Comparison of ENCODE assay signal across 16 mouse cellular contexts in genomic region chr6:134528396-134528795, GRCm38 (mm10). TPM values are rescaled to one million over a fixed set of nuclear protein-coding genes. Genes with fewer than 3 reads are reported as not detected.
DNase-seq lines count a peak whose midpoint lies in the region; ATAC-seq and TF ChIP-seq lines count a peak whose summit lies in the region.
"Had no signal": no experiment of that assay in that cellular context is flagged by ENCODE, and none has a peak within 500 bp of the region (broad histone marks: within the 10 kb centered on the region; RNA-seq: fewer than 3 reads in every experiment).

No protein-coding gene starts in this region.

- H3K4me2 ChIP-seq in forebrain, embryonic 11.5 days (ENCODE audit: low read depth, low read length, severe bottlenecking) = no peak overlapping the region
- H3K4me2 ChIP-seq in kidney, embryonic 16.5 days (replicated peaks; ENCODE audit: low read depth, low read length) = no peak overlapping the region
- H3K4me2 ChIP-seq in limb, embryonic 14.5 days (replicated peaks; ENCODE audit: low read depth, low read length, severe bottlenecking) = no peak overlapping the region
- H3K4me2 ChIP-seq: hindbrain, embryonic 14.5 days; lung, embryonic 14.5 days; neural tube, embryonic 13.5 days had no signal

- TF ChIP-seq CTCF in kidney, adult 2 months (conservative IDR thresholded peaks at IDR 0.05; ENCODE audit: insufficient read depth, insufficient read length, low read depth, low read length) = no peak
- no peak for TF ChIP-seq CTCF in G1E (IDR thresholded peaks at IDR 0.05; ENCODE audit: low read depth, low read length)

- WGBS in forebrain, embryonic 10.5 days = 98% methylated on average over 7 of the region's 7 CpGs
- 96% methylated on average over 7 of the region's 7 CpGs for WGBS in forebrain, embryonic 11.5 days
- WGBS in kidney, embryonic 16.5 days = 91% methylated on average over 7 of the region's 7 CpGs
- WGBS in kidney, adult 2 months = 95% methylated on average over 7 of the region's 7 CpGs
- 89% methylated on average over 7 of the region's 7 CpGs for WGBS in limb, embryonic 14.5 days

- H3K27ac ChIP-seq in forebrain, embryonic 10.5 days = 0 out of 2 replicates have a peak overlapping the region, but pooled peaks have one; percentile 11
- no peak overlapping the region for H3K27ac ChIP-seq in forebrain, embryonic 11.5 days (ENCODE audit: low read depth, low read length)
- peak overlapping the region; percentile 44; the same call in 1 of the 2 replicates for H3K27ac ChIP-seq in kidney, embryonic 16.5 days (ENCODE audit: low read length)
- H3K27ac ChIP-seq in kidney, adult 2 months (ENCODE audit: insufficient read depth, low read depth, low read length) = no peak overlapping the region
- H3K27ac ChIP-seq in limb, embryonic 14.5 days (replicated peaks; ENCODE audit: low read depth, low read length) = 0 out of 2 replicates have a peak overlapping the region, but pooled peaks have one; percentile 20
- H3K27ac ChIP-seq: neural tube, embryonic 13.5 days had no signal

- H3K9ac ChIP-seq in forebrain, embryonic 11.5 days (ENCODE audit: low read length) = no peak overlapping the region
- no peak overlapping the region for H3K9ac ChIP-seq in kidney, embryonic 16.5 days (replicated peaks; ENCODE audit: low read length)
- H3K9ac ChIP-seq in limb, embryonic 14.5 days (ENCODE audit: low read depth, low read length, severe bottlenecking) = no peak overlapping the region
- H3K9ac ChIP-seq: hindbrain, embryonic 14.5 days; lung, embryonic 14.5 days; neural tube, embryonic 13.5 days had no signal

- no peaks in the 10 kb centered on the region for H3K27me3 ChIP-seq in forebrain, embryonic 10.5 days (ENCODE audit: poor library complexity, severe bottlenecking)
- H3K27me3 ChIP-seq in forebrain, embryonic 11.5 days (ENCODE audit: control insufficient read depth, insufficient read depth, low read length) = no peaks in the 10 kb centered on the region
- no peaks in the 10 kb centered on the region for H3K27me3 ChIP-seq in kidney, embryonic 16.5 days (ENCODE audit: insufficient read depth, low read length)
- no peaks in the 10 kb centered on the region for H3K27me3 ChIP-seq in kidney, adult 2 months (replicated peaks; ENCODE audit: control insufficient read depth, insufficient read depth, low read length)
- no peaks in the 10 kb centered on the region for H3K27me3 ChIP-seq in G1E (ENCODE audit: insufficient read depth, low read length)
- H3K27me3 ChIP-seq in limb, embryonic 14.5 days (ENCODE audit: control insufficient read depth, insufficient read depth, low read length) = no peaks in the 10 kb centered on the region
- H3K27me3 ChIP-seq: neural tube, embryonic 13.5 days had no signal

- no peak for DNase-seq in forebrain, embryonic 10.5 days (ENCODE audit: extremely low spot score, low spot score)
- DNase-seq in forebrain, embryonic 11.5 days (ENCODE audit: low spot score) = no peak
- DNase-seq in kidney, adult 2 months = no peak
- no peak for DNase-seq in G1E (ENCODE audit: low spot score)
- no peak for DNase-seq in limb, embryonic 14.5 days (ENCODE audit: low spot score)
- DNase-seq: adrenal gland, adult 8-10 months; cerebellum, adult 8-10 months; kidney, adult 11 months; kidney, postnatal 4 days; layer of hippocampus, postnatal 36 days; lung, embryonic 14.5 days had no signal

- H3K36me3 ChIP-seq in forebrain, embryonic 10.5 days (replicated peaks) = peaks cover 37% of the 10 kb centered on the region
- H3K36me3 ChIP-seq in forebrain, embryonic 11.5 days (ENCODE audit: control insufficient read depth, insufficient read depth, low read length) = no peaks in the 10 kb centered on the region
- peaks cover 3% of the 10 kb centered on the region; the same call in 1 of the 2 replicates for H3K36me3 ChIP-seq in kidney, embryonic 16.5 days (ENCODE audit: insufficient read depth, low read length)
- H3K36me3 ChIP-seq in kidney, adult 2 months (ENCODE audit: control insufficient read depth, insufficient read depth, low read length) = peaks cover 2% of the 10 kb centered on the region
- peaks cover 27% of the 10 kb centered on the region for H3K36me3 ChIP-seq in G1E (replicated peaks)
- peaks cover 6% of the 10 kb centered on the region; the same call in 1 of the 2 replicates for H3K36me3 ChIP-seq in limb, embryonic 14.5 days (ENCODE audit: control insufficient read depth, insufficient read depth, low read length)
- H3K36me3 ChIP-seq: neural tube, embryonic 13.5 days had no signal

- TF ChIP-seq POLR2A in kidney, adult 2 months (IDR thresholded peaks at IDR 0.05; ENCODE audit: low read depth, low read length) = no peak
- TF ChIP-seq POLR2A in limb, embryonic 14.5 days (IDR thresholded peaks at IDR 0.05; ENCODE audit: borderline replicate concordance, extremely low read depth, insufficient read depth, insufficient read length) = no peak

- H3K4me1 ChIP-seq in forebrain, embryonic 10.5 days = peaks cover 28% of the 10 kb centered on the region
- 0 out of 2 replicates have a peak, but pooled peaks cover 3% of the 10 kb centered on the region for H3K4me1 ChIP-seq in forebrain, embryonic 11.5 days (replicated peaks; ENCODE audit: control insufficient read depth, insufficient read depth, low read length)
- peaks cover 43% of the 10 kb centered on the region for H3K4me1 ChIP-seq in kidney, embryonic 16.5 days (ENCODE audit: insufficient read depth, low read length)
- peaks cover 30% of the 10 kb centered on the region for H3K4me1 ChIP-seq in kidney, adult 2 months (ENCODE audit: control insufficient read depth, insufficient read depth, low read length)
- H3K4me1 ChIP-seq in G1E (ENCODE audit: insufficient read depth, low read depth, low read length) = peaks cover 88% of the 10 kb centered on the region
- H3K4me1 ChIP-seq in limb, embryonic 14.5 days (ENCODE audit: control insufficient read depth, insufficient read depth, low read length) = peaks cover 15% of the 10 kb centered on the region

- no peak overlapping the region for H3K4me3 ChIP-seq in forebrain, embryonic 10.5 days
- H3K4me3 ChIP-seq in forebrain, embryonic 11.5 days (ENCODE audit: low read depth, low read length) = no peak overlapping the region
- no peak overlapping the region for H3K4me3 ChIP-seq in kidney, embryonic 16.5 days (ENCODE audit: low read length)
- no peak overlapping the region for H3K4me3 ChIP-seq in kidney, adult 2 months (ENCODE audit: insufficient read depth, low read depth, low read length)
- H3K4me3 ChIP-seq in G1E (ENCODE audit: low read depth, low read length) = peak overlapping the region; percentile 28; the same call in 1 of the 2 replicates
- no peak overlapping the region for H3K4me3 ChIP-seq in limb, embryonic 14.5 days (replicated peaks; ENCODE audit: low read length)
- H3K4me3 ChIP-seq: neural tube, embryonic 13.5 days had no signal

- H3K9me3 ChIP-seq in forebrain, embryonic 10.5 days = peaks cover 3% of the 10 kb centered on the region; the same call in 1 of the 2 replicates
- no peaks in the 10 kb centered on the region for H3K9me3 ChIP-seq in forebrain, embryonic 11.5 days (ENCODE audit: control insufficient read depth, low read length)
- no peaks in the 10 kb centered on the region for H3K9me3 ChIP-seq in kidney, embryonic 16.5 days (ENCODE audit: low read length)
- no peaks in the 10 kb centered on the region for H3K9me3 ChIP-seq in G1E (replicated peaks)
- no peaks in the 10 kb centered on the region for H3K9me3 ChIP-seq in limb, embryonic 14.5 days (ENCODE audit: control insufficient read depth, low read length)
- H3K9me3 ChIP-seq: neural tube, embryonic 13.5 days had no signal

- ATAC-seq in forebrain, embryonic 11.5 days (replicated peaks; ENCODE audit: low FRiP score) = no peak
- ATAC-seq in kidney, embryonic 16.5 days (ENCODE audit: low FRiP score, low TSS enrichment) = no peak
- no peak for ATAC-seq in G1E (ENCODE audit: extremely low read depth, insufficient number of reproducible peaks, low FRiP score, poor library complexity, severe bottlenecking)
- no peak for ATAC-seq in limb, embryonic 14.5 days (ENCODE audit: low FRiP score, low read depth)
- no peak for ATAC-seq in cerebellum, adult (ENCODE audit: insufficient number of reproducible peaks, low FRiP score, low TSS enrichment)
- ATAC-seq in megakaryocyte progenitor cell, adult 5-6 weeks (replicated peaks; ENCODE audit: poor library complexity) = no peak

RNA-seq across cellular contexts. Expression of gene Lrp6, which starts 38.4 kb away (rescaled TPM):
- polyA plus RNA-seq in forebrain, embryonic 10.5 days (2016; fragmentation: Nextera tagmentation; extraction: Ambion mirVana) = 25.4 and 25.9 TPM in 2 replicates
- polyA plus RNA-seq in forebrain, embryonic 11.5 days (2014; fragmentation: Nextera tagmentation; extraction: Ambion mirVana) = 32.5 and 32.9 TPM in 2 replicates
- polyA plus RNA-seq in kidney, embryonic 16.5 days (2015; fragmentation: Nextera tagmentation; extraction: Ambion mirVana) = 34.6 and 37.4 TPM in 2 replicates
- polyA plus RNA-seq in kidney, adult 2 months (2012; rRNA removed) = 39.6 and 46.0 TPM in 2 replicates
- total RNA-seq in G1E (2014; fragmentation: Nextera tagmentation) (74.3 and 75.2 TPM in 2 replicates), G1E (2017) (60.9 and 75.2 TPM in 2 replicates)
- polyA plus RNA-seq in G1E (2012) = 18.5 and 19.8 TPM in 2 replicates
- 42.7 and 45.1 TPM in 2 replicates for polyA plus RNA-seq in limb, embryonic 14.5 days (2012; rRNA removed)
- 39.5 and 43.5 TPM in 2 replicates for polyA plus RNA-seq in limb, embryonic 14.5 days (2014; fragmentation: Nextera tagmentation; extraction: Ambion mirVana)
- total RNA-seq in megakaryocyte progenitor cell, adult 5-6 weeks (2015) = 24.4 and 33.8 TPM in 2 replicates
- total RNA-seq in megakaryocyte progenitor cell, adult 5-6 weeks (2017) = 32.4 and 33.2 TPM in 2 replicates

Comparison
In these comparisons a context has a peak if more than half of its experiments do, and no peak if none do; other contexts are left out.
1. H3K27ac ChIP-seq: peak in forebrain, embryonic 10.5 days (single experiment), kidney, embryonic 16.5 days (single experiment) and limb, embryonic 14.5 days (single experiment); none in forebrain, embryonic 11.5 days (single experiment) and kidney, adult 2 months (single experiment).